Mouse (Mus musculus) kidney, postnatal 25 days (tissue): ENCODE results near the gene Prss32.

Source experiments
- DNase-seq, 2 experiments: peaks; one replicate each; pipeline ENCODE4 v3.0.0; 2021; ENCODE audit warnings: mixed read lengths in 2 of 2

Prss32 gene

DNA sequence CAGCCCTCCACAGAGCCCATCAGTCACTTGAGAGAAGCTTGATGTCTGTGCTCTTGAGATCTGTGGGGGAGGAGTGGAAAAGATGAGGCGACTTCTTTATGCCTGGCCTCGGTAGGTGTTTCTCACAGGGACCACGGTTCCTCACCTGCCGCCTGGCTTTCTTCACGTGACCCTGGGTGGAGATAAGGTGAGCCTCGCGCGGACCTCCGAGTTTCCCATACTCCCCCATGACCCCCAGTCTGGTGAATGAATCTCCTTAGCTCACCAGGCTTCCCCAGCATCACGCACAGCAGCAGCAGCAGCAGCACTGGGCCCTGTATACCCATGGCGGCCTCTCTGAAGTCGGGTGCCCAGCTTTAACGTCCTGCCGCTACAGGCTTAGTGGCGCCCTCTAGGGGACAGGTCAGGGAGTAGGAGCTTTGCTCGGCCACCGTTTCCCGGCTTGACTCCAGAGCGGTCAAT, at the start of gene Prss32, which contains the start of gene Prss41:
Prss32 (plus strand) TSS at position 44 of the 462 bp plus-strand sequence.
Prss41 (minus strand) TSS at position 361 of the 462 bp plus-strand sequence.
- peak; percentile 65 to 66 for DNase-seq

DNA sequence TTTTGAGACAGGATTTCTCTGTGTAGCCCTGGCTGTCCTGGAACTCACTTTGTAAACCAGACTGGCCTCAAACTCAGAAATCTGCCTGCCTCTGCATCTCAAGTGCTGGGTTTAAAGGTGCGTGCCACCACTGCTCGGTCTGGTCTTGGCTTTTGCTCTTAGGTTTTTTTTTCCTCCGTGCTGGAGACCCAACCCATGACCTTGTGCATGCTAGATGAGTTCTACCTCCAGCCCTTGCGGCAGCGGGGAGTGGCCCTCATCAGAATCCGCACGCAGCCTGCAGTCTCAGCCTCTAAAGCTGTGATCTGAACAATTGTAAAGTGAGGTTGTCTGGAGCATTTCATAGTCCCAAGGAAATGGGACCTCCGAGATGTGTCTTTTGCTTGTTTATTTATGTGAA, 48.3 kb upstream of the Prss32 start:
- DNase-seq: no peak

DNA sequence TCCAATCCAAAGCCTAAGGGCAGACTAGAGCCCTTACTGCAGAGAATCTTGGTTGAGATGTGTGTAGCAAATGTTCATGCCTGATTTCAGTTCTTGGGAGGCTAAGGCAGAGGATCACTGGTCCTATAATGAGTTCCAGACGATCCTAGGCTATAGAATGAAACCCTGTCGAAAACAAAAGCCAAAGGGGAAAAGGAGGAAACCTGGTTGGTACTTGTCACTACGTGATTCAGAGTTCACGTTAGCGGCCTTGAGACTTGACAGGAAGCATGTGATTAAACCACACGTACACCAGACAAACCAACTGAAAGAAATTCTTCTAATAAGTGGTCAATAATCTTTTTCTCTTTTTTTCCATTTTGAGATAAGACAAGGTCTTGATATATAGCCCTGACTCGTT, 46.3 kb upstream of the Prss32 start:
- DNase-seq: no peak

DNA sequence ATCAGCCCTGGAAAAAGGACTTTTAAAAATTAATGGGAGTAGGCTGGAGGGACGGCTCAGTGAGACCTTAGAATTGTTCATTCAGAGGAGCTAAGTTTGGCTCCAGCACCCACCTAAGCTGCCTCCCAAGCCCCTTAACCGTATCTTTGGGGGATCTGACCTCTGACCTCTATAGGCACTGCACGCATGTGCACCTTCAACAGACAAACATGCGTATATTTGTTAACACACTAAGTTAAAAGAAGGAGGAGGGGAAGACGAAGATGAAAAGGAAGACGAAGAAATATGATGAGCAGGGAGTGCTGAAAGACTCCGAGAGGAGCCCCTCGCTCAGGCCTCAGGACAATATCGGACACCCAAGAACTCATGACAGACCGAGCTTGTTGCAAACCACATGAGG, 42.0 kb upstream of the Prss32 start:
- DNase-seq: no peak

DNA sequence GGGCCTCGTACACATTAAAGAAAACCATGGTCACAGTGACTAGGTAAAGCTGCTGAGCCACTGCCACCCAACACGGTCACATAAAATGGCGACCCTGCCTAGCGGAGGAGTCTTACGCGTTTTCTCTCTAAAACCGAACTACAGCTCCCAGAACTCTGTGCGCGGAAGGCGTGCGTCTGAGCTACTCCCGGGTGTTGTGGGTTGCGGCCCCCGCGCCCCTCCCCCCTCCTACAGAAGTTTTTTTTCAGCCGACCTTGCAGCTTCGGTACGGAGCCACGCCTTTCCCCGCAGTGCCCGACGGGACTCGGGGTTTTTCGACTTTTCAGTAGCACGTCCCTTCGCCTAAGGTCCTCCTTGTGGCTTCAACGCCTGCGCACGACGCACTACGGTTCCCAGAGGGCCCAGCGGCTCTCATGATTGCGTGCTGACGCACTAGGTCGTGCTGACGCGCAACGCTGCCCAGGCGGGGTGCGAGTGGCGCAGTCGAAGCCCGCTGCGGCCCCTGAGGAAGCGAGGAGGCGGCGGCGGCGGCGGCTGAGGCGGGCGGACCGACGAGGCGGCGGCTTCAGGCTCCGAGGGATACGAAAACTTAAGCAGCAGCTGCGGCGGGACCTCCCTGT, 40.8 kb upstream of the Prss32 start:
- DNase-seq: peak; percentile 98 to 100

DNA sequence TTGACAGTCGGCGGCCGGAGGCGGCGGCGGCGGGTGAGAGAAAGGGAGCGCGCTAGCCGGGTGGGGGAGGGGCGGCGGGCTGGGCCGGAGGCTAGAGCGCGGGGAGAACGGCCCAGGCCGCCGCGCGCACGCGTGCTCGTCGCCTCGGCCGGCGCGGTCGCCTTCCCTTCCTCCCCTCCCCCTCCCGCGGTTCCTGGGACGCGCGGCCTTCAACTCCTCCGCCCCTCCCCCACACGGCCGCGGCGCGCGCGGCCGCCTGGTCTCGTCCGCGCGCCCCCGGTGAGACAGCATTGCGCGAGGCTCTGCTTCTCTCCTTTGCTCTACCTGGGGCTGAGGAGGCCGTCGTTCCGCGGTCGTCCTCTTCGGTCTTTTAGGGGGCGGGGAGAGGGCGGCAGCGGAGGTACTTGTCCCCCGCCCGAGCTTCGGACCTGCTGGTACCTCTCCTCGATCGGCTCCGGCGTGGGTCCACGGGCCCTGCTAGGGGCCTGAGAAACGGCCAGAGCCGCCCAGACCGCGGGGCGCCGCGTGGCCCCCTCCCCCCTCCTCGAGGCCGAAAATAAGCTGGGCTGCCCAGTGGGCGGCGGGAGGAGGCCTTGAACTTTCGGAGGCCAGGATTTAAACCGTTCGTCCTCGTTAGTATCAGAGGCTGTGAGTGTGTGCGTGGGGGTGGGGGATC, 40.2 kb upstream of the Prss32 start:
- peak; percentile 89 to 93 for DNase-seq

DNA sequence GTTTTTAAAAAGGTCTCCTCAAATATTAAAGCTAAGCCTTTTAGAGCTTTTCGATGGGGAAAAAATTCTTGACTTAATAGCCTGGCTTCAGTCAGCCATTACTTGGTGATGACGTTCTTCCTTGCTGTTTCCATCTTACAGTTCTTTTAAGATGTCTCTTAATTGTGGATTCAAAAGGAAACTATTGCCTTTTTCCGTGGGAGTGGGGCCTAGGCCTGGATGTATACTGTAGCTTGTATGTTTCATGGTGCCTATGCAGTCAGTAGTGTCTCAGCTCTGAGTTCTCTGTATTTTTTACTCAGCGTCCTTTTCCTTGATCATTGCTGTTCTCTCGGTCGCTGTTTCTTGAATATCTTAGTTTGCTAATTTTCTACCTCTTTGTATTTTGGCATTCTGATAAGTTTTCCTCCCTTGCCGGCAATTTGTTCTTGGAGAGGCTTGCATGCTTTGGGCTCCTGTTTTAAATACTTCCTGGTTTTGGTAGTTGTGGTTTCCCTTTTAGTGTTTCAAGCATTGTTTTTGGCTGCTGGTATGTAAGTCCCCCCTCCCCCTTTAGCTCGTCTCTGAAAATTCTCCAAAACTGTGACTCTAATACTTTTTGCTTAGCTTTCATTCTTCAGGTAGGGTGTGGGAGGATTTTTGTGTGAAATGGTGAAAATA, 39.1 kb upstream of the Prss32 start:
- no peak for DNase-seq

DNA sequence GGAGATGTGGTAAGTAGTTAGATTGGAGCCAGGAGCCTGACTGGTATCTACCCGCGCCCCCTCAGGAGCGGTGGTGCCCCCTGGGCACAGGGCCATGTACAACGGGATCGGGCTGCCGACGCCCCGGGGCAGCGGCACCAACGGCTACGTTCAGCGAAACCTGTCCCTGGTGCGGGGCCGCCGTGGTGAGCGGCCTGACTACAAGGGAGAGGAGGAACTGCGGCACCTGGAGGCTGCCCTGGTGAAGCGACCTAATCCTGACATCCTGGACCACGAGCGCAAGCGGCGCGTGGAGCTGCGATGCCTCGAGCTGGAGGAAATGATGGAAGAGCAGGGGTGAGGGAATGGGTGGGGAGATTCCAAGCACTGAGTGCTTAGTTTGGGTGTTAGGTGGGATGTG, 36.8 kb upstream of the Prss32 start:
- DNase-seq: peak; percentile 67 to 83

DNA sequence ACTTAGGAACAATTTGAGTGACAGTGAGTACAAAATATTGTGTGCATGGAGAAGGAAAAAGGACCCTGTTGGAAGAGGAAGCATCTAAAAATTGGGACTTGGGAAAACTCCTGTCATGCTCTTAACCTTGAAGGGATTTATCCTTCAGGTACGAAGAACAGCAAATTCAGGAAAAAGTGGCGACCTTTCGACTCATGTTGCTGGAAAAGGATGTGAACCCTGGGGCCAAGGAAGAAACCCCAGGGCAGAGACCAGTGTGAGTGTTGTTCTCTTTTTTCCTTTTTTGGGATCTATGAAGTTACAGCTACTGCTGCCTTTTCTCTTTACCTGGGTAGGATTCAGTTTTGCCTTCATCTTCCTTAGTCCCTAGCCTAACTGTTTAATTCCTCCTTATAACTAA, 35.7 kb upstream of the Prss32 start:
- peak in 1 of 2 experiments; percentile 55 for DNase-seq

DNA sequence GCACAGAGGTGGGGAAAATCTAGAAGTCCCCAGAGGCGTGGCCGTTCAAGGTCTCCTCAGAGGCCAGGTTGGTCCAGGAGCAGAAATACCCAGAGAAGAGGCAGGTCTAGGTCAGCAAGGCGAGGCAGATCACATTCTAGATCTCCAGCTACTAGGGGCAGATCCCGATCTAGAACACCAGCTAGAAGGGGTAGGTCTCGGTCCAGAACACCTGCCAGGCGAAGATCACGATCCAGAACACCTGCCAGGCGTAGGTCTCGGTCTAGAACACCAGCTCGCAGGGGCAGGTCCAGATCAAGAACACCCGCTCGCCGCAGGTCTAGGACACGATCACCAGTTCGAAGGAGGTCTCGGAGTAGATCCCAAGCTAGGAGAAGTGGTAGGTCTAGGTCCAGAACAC, 28.0 kb upstream of the Prss32 start:
- peak in 1 of 2 experiments; percentile 41 for DNase-seq

DNA sequence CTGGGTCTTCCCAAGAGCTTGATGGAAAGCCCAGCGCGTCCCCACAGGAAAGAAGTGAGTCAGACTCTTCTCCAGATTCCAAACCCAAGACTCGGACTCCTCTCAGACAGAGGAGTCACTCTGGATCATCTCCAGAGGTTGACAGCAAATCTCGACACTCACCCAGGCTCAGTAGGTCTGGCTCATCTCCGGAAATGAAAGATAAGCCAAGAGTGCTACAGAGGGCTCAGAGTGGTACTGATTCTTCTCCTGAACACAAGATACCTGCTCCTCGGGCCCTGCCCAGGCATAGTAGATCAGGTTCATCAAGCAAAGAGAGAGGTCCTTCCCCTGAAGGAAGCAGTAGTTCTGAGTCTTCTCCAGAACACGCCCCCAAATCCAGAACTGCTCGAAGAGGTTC, 25.1 kb upstream of the Prss32 start:
- no peak for DNase-seq

DNA sequence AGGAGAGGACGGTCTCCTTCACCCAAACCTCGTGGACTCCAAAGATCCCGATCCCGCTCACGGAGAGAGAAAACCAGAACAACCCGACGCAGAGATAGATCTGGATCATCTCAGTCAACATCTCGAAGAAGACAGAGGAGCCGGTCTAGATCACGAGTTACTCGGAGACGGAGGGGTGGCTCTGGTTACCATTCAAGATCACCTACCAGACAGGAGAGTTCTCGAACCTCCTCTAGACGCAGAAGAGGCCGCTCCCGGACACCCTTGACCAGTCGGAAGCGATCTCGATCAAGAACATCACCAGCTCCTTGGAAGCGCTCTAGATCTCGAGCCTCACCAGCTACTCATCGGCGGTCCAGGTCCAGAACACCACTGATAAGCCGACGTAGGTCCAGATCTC, 24.4 kb upstream of the Prss32 start:
- DNase-seq: no peak

DNA sequence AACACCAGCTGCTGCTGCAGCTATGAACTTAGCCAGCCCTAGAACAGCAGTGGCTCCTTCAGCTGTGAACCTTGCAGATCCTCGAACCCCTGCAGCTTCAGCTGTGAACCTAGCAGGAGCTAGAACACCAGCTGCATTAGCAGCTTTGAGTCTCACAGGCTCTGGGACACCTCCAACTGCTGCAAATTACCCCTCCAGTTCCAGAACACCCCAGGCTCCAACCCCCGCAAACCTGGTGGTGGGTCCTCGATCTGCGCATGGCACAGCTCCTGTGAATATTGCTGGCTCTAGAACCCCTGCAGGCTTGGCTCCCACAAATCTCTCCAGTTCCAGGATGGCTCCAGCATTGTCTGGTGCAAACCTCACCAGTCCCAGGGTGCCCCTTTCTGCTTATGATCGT, 22.9 kb upstream of the Prss32 start:
- peak in 1 of 2 experiments; percentile 35 for DNase-seq

DNA sequence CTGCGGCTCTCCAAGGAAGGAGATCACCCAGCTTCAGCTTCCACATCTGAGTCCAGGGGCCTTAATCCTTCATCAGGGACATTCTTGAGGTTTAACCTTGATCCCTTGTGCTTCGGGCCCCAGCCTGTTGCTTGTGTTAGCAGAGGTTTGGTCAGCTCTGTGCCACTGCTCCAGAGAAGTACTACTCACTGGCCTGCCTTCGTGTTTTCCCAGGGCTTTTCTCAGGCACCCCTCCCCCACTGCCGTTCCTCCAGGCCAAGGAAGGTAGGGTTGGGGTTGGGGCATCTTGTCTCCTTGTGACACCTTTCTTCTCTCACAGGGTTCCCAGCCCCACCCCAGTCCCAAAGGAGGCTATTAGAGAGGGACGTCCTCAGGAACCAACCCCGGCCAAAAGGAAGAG, 21.6 kb upstream of the Prss32 start:
- DNase-seq: no peak

DNA sequence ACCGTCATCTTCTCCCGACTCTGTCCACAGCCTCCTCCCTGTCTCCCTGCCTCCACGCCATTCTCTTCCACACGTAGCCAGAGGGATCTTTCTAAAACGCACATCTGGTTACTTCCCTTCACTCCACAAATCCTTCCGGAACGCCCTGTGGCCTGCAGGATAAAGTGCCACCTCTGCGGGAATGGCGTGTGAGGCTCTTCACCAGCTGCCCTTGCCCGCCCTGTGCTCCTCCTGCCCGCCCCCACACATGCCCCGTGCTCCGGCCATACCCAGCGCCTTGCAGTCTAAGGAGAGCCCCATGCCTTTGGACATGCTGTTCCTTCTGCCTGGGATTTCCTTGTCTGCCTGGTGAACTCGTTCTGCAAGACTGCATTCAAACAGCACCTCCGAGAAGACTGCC, 20.6 kb upstream of the Prss32 start:
- peak in 1 of 2 experiments; percentile 37 for DNase-seq

DNA sequence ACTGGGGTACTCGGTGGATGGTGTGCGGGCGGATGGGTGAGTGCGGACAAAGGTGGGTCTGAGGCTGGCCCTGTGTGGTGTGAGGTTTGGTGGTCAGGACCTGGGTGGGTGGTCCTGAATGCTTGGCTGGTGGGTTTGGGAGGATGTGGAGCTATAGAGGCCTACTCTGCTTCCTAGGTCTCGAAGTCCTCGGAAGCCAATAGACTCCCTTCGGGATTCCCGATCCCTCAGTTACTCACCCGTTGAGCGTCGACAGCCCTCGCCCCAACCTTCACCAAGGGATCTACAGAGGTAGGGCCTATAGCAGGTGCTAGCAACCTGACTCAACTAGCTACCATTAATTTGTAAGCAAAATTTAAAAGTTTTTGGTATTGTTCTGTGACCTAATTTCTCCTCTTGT, 20.0 kb upstream of the Prss32 start:
- peak in 1 of 2 experiments; percentile 34 for DNase-seq

DNA sequence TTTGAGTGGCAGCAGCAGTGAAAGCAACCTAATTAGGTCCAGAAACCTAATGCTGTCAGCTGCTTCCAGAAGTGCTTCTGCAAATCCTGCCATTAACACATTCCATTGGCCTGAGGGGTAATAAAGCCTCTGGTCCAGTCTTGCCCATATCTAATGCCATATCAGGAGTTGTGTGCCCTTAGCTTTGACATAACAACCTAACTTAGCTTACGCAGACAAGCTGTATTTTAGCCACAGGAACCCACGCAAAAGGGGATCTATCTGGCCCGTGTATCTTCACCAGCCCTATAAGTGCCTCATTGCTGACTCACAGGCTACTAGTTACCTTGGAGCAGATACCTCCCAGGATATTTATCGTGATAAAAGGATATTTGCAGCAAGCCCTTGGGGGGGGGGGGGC, 18.1 kb upstream of the Prss32 start:
- DNase-seq: no peak

DNA sequence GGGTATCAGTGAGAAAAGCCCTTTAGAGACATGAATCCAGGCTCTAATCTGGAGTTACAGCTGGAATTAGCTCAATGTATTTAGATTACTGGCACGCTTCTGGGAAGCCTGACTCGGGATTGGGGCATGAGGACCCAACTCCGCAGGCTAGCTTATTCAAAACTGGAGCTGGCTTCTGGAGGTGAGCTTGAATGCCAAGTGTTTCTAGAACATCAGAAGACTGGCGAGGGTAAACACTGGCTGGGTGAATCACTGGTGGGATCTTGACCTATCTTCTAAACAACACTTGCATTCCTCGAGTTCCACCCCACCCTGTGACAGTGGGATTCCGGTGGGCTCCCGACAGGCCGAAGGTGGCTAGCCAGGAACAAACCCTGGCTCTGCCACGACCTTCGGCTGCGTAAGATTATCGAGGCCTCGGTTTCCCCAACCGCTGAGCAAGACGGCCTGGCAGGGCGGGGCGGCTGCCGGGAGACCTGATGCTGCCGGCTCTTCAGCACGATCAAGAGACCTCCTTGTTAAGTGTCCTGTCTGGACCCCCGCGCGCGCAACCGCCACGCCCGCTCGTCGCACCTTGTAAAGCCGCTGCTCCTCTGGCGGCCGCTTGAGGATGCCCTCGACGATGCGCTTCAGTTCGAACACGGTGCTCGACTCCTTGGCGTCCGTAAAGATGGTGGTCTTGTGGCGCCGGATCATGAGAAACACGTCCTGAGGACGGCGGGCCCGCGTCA, 15.2 kb upstream of the Prss32 start:
- peak; percentile 37 to 70 for DNase-seq

DNA sequence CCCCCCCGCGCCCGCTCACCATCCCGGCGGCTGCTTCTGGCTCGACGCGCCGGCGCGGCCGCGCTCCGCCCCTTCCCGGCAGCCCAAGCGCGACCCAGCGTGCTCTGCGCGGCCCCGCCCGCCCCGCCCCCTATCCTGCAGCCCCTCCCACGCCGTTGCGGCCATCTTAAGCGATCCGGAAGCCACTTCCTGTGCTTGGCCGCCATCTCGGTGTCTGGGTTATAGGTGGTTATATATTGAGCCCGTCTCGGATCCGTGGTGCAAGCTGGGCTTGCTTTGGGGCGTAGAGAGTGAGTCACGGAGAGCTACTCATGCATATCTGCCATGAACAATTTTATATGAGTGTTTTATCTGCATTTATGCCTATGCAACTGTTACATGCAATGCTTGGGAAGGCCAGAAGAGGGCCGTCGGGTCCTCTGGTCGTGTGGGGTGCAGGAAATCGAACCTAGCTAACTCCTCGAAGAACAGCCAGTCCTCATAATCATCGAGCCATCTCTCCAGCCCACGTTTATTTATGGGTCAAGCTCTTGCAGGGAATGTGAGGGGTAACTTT, 14.5 kb upstream of the Prss32 start, which contains the start of gene Elob:
Elob (minus strand) TSS at position 73 of the 556 bp plus-strand sequence.
- peak; percentile 90 to 93 for DNase-seq

DNA sequence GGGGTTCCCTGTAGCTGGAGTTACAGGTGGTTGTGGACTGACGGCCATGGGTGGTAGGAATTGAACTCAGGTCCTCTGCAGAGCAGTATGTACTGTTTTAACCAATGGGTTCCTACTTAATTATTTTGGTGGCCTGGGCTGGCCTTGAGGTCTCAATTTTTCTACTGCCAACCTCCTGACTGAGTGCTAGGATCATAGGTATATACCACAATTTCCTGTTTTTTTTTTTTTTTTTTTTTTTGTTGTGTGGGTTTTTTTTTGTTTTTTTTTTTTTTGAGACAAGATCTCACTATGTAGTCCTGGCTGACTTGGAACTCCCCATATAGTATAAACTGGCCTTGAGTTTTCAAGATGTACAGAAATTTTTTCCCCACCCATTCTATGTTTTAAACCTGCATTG, 12.5 kb upstream of the Prss32 start:
- no peak for DNase-seq

DNA sequence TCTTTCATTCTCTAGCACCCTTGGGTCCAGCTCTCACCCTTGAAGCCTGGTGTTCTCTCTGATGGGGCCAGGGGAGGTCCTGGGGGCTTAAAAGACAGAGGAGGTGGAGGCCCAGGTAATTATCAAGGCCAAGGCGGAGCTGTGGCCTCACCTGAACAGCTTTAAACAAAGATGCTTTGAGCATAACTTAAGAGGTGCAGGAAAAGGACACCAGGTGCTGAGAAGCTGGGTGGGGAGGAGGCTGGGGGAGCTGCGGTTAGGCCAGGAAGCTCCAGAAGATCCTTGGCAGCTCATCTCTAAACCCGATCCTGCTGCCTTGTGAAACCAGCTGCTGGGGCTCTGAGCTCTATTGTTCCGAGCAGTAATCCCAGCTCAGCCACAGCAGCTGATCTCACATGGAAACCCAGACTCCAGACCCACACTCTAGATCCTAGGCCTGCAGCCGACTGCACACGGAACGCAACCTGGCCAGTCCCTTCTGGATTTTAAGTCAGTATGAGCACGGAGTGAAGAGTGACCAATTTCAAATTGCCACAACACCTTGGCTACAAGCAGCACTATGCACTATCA, 7.6 kb upstream of the Prss32 start, which contains the start of gene Prss33:
Prss33 (minus strand) TSS at position 51 of the 570 bp plus-strand sequence.
- DNase-seq: no peak

DNA sequence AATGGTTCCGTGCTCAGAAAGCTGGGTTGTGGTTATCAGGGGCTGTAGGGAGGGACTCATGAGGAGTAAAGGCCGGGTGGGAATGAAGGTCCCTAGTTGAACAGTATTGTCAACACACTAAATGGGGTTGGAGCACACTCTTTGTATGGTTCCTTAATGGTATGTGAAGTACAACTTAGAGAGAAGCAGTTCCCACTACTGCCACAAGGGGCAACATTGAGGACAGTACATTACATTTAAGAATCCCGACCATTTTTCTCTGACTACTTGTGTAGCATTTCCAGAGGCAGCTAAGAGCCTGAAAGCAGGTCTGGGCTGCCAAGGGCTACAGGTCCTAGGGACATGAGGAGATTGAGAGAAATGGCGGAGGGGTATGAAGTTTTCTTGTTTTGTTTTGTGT, 2.5 kb upstream of the Prss32 start:
- peak in 1 of 2 experiments; percentile 89 for DNase-seq
